Mouse (Mus musculus): ENCODE measurements around the gene Kcnma1. TPM values are rescaled to one million over a fixed set of nuclear protein-coding genes. Genes with fewer than 3 reads are reported as not detected.

The Kcnma1 gene
- total and polyA plus RNA-seq, 2 experiments: 0.18 TPM; not detected in 1

- Histone ChIP-seq H3K4me3 (ENCODE audit: insufficient read depth, low read depth, low read length) (no peak overlapping the region), H3K79me2 (ENCODE audit: control insufficient read depth, insufficient read depth, low read length) (no peaks in the 10 kb centered on the region), H3K36me3 (ENCODE audit: control insufficient read depth, insufficient read depth, low read length) (no peaks in the 10 kb centered on the region), H3K9ac (ENCODE audit: low read depth, low read length) (no peak overlapping the region), H3K27me3 (ENCODE audit: control insufficient read depth, insufficient read depth, low read length) (no peaks in the 10 kb centered on the region), H3K4me1 (ENCODE audit: control insufficient read depth, insufficient read depth, low read length) (no peaks in the 10 kb centered on the region), H3K27ac (replicated peaks; ENCODE audit: insufficient read depth, low read depth, low read length) (no peak overlapping the region)
- DNase-seq (ENCODE audit: extremely low read depth, low read depth, low spot score): no peak
- TF ChIP-seq POLR2A (IDR thresholded peaks at IDR 0.05; ENCODE audit: extremely low read depth, insufficient read depth, low read length) (no peak), CTCF (IDR thresholded peaks at IDR 0.05; ENCODE audit: low read depth, low read length) (no peak)
These were observed 310.0 kb downstream of the Kcnma1 start for GRCm38 (mm10) chr14:23704303-23704702.

GRCm38 (mm10) chr14:23696341-23696740, 317.9 kb downstream of the Kcnma1 start:
- TF ChIP-seq POLR2A (IDR thresholded peaks at IDR 0.05; ENCODE audit: extremely low read depth, insufficient read depth, low read length) (no peak), CTCF (IDR thresholded peaks at IDR 0.05; ENCODE audit: low read depth, low read length) (no peak)
- DNase-seq (ENCODE audit: extremely low read depth, low read depth, low spot score): no peak
- 75% methylated on average over 3 of the region's 3 CpGs for WGBS

GRCm38 (mm10) chr14:23689681-23690080, 324.6 kb downstream of the Kcnma1 start:
- TF ChIP-seq CTCF (IDR thresholded peaks at IDR 0.05; ENCODE audit: low read depth, low read length) (no peak), POLR2A (IDR thresholded peaks at IDR 0.05; ENCODE audit: extremely low read depth, insufficient read depth, low read length) (no peak)
- H3K9ac ChIP-seq (ENCODE audit: low read depth, low read length): no peak overlapping the region
- H3K27ac ChIP-seq (replicated peaks; ENCODE audit: insufficient read depth, low read depth, low read length): no peak overlapping the region
- H3K79me2 ChIP-seq (ENCODE audit: control insufficient read depth, insufficient read depth, low read length): no peaks in the 10 kb centered on the region
- H3K4me3 ChIP-seq (ENCODE audit: insufficient read depth, low read depth, low read length): no peak overlapping the region
- no peaks in the 10 kb centered on the region for H3K4me1 ChIP-seq (ENCODE audit: control insufficient read depth, insufficient read depth, low read length)
- WGBS: 64% methylated on average over 5 of the region's 5 CpGs
- DNase-seq (ENCODE audit: extremely low read depth, low read depth, low spot score): no peak
- H3K36me3 ChIP-seq (ENCODE audit: control insufficient read depth, insufficient read depth, low read length): no peaks in the 10 kb centered on the region
- H3K27me3 ChIP-seq (ENCODE audit: control insufficient read depth, insufficient read depth, low read length): no peaks in the 10 kb centered on the region

More at GRCm38 (mm10) chr14:23696341-23696740, 317.9 kb downstream of the Kcnma1 start:
- H3K27me3 ChIP-seq (ENCODE audit: control insufficient read depth, insufficient read depth, low read length): no peaks in the 10 kb centered on the region
- no peak overlapping the region for H3K4me3 ChIP-seq (ENCODE audit: insufficient read depth, low read depth, low read length)
- no peaks in the 10 kb centered on the region for H3K79me2 ChIP-seq (ENCODE audit: control insufficient read depth, insufficient read depth, low read length)
- no peak overlapping the region for H3K9ac ChIP-seq (ENCODE audit: low read depth, low read length)
- no peaks in the 10 kb centered on the region for H3K4me1 ChIP-seq (ENCODE audit: control insufficient read depth, insufficient read depth, low read length)
- no peaks in the 10 kb centered on the region for H3K36me3 ChIP-seq (ENCODE audit: control insufficient read depth, insufficient read depth, low read length)
- no peak overlapping the region for H3K27ac ChIP-seq (replicated peaks; ENCODE audit: insufficient read depth, low read depth, low read length)

GRCm38 (mm10) chr14:23688513-23688912, 325.8 kb downstream of the Kcnma1 start:
- no peaks in the 10 kb centered on the region for H3K79me2 ChIP-seq (ENCODE audit: control insufficient read depth, insufficient read depth, low read length)
- H3K4me3 ChIP-seq (ENCODE audit: insufficient read depth, low read depth, low read length): no peak overlapping the region
- no peaks in the 10 kb centered on the region for H3K4me1 ChIP-seq (ENCODE audit: control insufficient read depth, insufficient read depth, low read length)
- WGBS: 75% methylated on average over 3 of the region's 3 CpGs
- H3K36me3 ChIP-seq (ENCODE audit: control insufficient read depth, insufficient read depth, low read length): no peaks in the 10 kb centered on the region
- no peak for TF ChIP-seq POLR2A (IDR thresholded peaks at IDR 0.05; ENCODE audit: extremely low read depth, insufficient read depth, low read length)
- TF ChIP-seq CTCF (IDR thresholded peaks at IDR 0.05; ENCODE audit: low read depth, low read length): no peak
- H3K27ac ChIP-seq (replicated peaks; ENCODE audit: insufficient read depth, low read depth, low read length): no peak overlapping the region
- no peak for DNase-seq (ENCODE audit: extremely low read depth, low read depth, low spot score)
- H3K27me3 ChIP-seq (ENCODE audit: control insufficient read depth, insufficient read depth, low read length): no peaks in the 10 kb centered on the region
- H3K9ac ChIP-seq (ENCODE audit: low read depth, low read length): no peak overlapping the region

- DNase-seq (ENCODE audit: extremely low read depth, low read depth, low spot score): no peak
- H3K36me3 ChIP-seq (ENCODE audit: control insufficient read depth, insufficient read depth, low read length): no peaks in the 10 kb centered on the region
- no peaks in the 10 kb centered on the region for H3K79me2 ChIP-seq (ENCODE audit: control insufficient read depth, insufficient read depth, low read length)
- no peaks in the 10 kb centered on the region for H3K4me1 ChIP-seq (ENCODE audit: control insufficient read depth, insufficient read depth, low read length)
- H3K4me3 ChIP-seq (ENCODE audit: insufficient read depth, low read depth, low read length): no peak overlapping the region
- H3K27ac ChIP-seq (replicated peaks; ENCODE audit: insufficient read depth, low read depth, low read length): no peak overlapping the region
- no peak overlapping the region for H3K9ac ChIP-seq (ENCODE audit: low read depth, low read length)
- 39% methylated on average over 3 of the region's 3 CpGs for WGBS
- H3K27me3 ChIP-seq (ENCODE audit: control insufficient read depth, insufficient read depth, low read length): no peaks in the 10 kb centered on the region
- no peak for TF ChIP-seq POLR2A (IDR thresholded peaks at IDR 0.05; ENCODE audit: extremely low read depth, insufficient read depth, low read length)
- TF ChIP-seq CTCF (IDR thresholded peaks at IDR 0.05; ENCODE audit: low read depth, low read length): no peak
These were observed 329.7 kb downstream of the Kcnma1 start for GRCm38 (mm10) chr14:23684463-23685066.

- H3K9ac ChIP-seq (ENCODE audit: low read depth, low read length): no peak overlapping the region
- H3K4me3 ChIP-seq (ENCODE audit: insufficient read depth, low read depth, low read length): no peak overlapping the region
- H3K4me1 ChIP-seq (ENCODE audit: control insufficient read depth, insufficient read depth, low read length): no peaks in the 10 kb centered on the region
- H3K79me2 ChIP-seq (ENCODE audit: control insufficient read depth, insufficient read depth, low read length): no peaks in the 10 kb centered on the region
- no peaks in the 10 kb centered on the region for H3K27me3 ChIP-seq (ENCODE audit: control insufficient read depth, insufficient read depth, low read length)
- H3K27ac ChIP-seq (replicated peaks; ENCODE audit: insufficient read depth, low read depth, low read length): no peak overlapping the region
- DNase-seq (ENCODE audit: extremely low read depth, low read depth, low spot score): no peak
- no peaks in the 10 kb centered on the region for H3K36me3 ChIP-seq (ENCODE audit: control insufficient read depth, insufficient read depth, low read length)
- TF ChIP-seq CTCF (IDR thresholded peaks at IDR 0.05; ENCODE audit: low read depth, low read length): no peak
- TF ChIP-seq POLR2A (IDR thresholded peaks at IDR 0.05; ENCODE audit: extremely low read depth, insufficient read depth, low read length): no peak
- 73% methylated on average over 4 of the region's 4 CpGs for WGBS
These were observed 331.5 kb downstream of the Kcnma1 start for GRCm38 (mm10) chr14:23682758-23683157.

All from liver, adult 2 months (tissue).